Mouse (Mus musculus) heart, adult 9 months (tissue): ENCODE measurements around the gene Atp5s.

Source experiments
- DNase-seq, 2 experiments: peaks; one replicate each; pipeline ENCODE4 v3.0.0; 2022; ENCODE audit warnings: low spot score in 2 of 2

Gene Atp5s

DNA sequence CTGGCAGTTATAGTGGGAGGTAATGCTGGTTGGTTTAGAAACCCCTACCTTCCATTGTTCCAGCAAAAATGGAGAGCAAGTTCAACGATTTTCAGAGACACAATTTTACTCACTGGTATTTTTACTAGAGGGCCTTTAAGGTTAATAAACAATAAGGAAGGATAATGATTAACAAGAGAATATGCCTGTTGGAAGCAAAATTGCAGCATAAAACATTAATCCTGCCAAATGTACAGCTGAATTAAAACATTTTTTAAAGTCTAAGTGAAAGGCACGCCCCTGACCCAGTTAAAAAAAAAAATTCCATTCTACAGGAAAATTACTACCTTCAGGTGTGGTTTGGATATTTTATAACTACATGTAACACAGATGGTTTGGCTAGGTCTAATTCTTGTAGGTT, 53.2 kb downstream of the Atp5s start:
- no peak for DNase-seq

- no peak for DNase-seq
Measured at GRCm38 (mm10) chr12:69781480-69781879, 56.7 kb downstream of the Atp5s start.

DNA sequence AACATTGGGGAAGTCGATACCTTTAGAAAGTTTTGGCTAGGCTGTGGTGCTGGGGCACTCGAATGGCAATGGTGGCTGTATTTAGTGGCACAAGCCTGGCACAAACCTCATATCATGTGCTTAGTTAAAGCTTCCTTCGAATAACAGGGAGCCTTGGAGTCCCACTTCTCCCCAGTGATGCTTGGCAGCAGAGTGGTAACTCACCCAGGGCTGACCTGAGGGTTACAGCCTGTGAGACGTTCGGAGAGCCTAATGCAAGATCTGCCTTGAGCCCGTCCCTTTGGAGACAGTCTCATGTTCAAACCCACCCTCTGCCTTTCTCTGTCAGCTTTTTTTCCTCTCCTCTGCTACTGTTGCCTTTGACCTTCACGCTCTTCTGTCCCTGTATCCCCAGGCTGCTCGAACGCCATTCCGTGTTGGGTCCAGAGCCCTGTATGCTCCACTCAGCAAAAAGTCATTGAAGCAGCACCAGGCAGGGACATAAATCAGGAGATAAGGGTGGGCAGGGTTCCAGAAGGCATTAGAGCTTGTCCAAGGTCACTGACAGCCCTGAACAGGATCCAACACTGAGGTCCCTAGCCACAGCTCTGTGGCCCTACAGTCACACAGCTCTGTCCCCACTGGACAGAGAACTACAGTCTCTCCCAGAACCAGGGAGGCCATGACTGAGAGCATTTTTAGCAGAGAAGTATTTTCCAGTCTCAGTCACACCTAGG, 57.3 kb downstream of the Atp5s start:
- DNase-seq = no peak

- no peak for DNase-seq
Measured at GRCm38 (mm10) chr12:69783247-69784025, 58.7 kb downstream of the Atp5s start.

- no peak for DNase-seq
Measured at GRCm38 (mm10) chr12:69785471-69785870, 60.7 kb downstream of the Atp5s start.

- DNase-seq = no peak
Measured at GRCm38 (mm10) chr12:69788380-69788779, 63.6 kb downstream of the Atp5s start.

GRCm38 (mm10) chr12:69789766-69790529, 65.2 kb downstream of the Atp5s start:
- no peak for DNase-seq

DNA sequence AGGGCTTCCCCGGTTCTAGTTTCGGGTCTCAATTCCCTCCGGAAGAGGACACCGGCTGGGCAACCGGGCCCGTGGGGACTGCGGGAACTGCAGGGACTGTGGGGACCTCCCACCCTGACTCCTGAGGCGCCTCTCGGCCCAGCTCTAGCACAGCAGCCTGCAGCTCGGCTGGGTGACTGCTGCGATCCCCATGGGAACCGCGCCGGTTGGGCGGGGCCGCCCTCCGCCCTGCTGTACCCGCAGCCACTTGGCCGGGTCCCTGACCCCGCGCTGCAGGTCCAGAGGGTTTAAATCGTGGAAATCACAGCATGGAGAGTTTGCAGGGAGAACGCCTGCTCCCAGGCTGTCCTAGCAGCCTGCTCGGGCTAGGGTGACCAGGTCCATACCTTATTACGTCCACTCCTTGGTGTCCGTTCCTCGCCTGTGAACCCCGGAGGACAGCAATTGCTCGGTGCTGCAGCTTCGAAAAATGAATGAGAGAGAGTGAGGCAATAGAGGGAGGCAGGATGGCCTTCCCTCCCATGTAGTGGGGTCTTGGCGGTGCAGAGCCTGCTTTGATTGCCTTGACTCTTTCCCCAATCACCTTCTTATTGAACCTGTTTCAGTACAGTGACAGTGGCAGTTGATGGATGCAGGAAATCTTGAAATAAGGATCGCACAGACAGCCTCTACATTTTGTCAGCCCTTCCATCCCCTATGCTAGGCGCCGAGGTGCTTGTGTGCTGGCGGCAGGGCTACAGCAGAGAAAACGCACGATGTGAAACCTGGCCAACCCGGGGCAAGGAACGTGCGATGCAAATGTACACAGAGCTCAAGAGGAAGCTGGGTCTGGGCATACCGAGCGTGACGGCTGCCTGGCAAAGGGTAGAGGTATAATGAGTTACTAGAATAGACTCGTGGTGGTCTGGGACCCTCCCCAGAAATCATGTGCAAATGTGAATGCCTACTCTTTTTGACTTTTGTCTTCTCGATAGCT, 66.1 kb downstream of the Atp5s start, which contains the start of gene Cdkl1:
Gene Cdkl1, minus strand, starts transcription at position 738 of the 976 bp plus-strand sequence.
- DNase-seq = peak; percentile 44 to 46
